Mouse (Mus musculus): ENCODE results near the gene Ick. TPM values are rescaled to one million over a fixed set of nuclear protein-coding genes. Genes with fewer than 3 reads are reported as not detected.
"Not testable (repeated sequence)": the region's sequence is repeated elsewhere in the genome, so short reads cannot be mapped to it uniquely, and the experiment has no call there.

Ick gene
- total RNA-seq, 2 experiments from 2014 or later, result 18.3 to 20.6 TPM

DNA sequence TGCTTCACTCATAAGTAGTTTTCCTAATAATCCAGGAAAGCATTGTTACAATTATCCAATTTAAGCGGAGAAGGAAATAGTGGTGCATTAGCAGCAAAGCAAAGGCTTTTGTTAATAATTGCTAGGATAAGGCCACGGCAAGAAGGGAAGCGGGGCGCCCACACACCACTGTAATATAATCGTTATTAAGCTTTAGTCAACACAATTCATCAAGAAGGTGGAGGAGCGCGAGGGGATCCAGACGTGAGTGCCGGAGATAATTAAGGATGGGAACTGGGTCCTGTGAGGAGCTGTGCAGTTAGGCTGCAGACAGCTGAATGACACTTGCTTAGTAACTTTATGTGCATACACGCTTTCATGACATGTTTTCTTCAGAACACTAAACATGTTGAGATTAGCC is 17.7 kb downstream of the Ick start:
- 0 out of 2 replicates have a peak overlapping the region, but pooled peaks have one; percentile 48 for H3K27ac ChIP-seq
- DNase-seq (ENCODE audit: low spot score in 2 of 2), result no peak
- H3K4me3 ChIP-seq, result no peak overlapping the region
- no peak for TF ChIP-seq CTCF (conservative IDR thresholded peaks at IDR 0.05)

- Histone ChIP-seq H3K4me3 (no peak overlapping the region), H3K27ac (no peak overlapping the region)
- TF ChIP-seq CTCF (conservative IDR thresholded peaks at IDR 0.05), result no peak
- DNase-seq (ENCODE audit: low spot score in 2 of 2), result no peak
Observed at GRCm38 (mm10) chr9:78135658-78136057, 26.7 kb downstream of the Ick start.

DNA sequence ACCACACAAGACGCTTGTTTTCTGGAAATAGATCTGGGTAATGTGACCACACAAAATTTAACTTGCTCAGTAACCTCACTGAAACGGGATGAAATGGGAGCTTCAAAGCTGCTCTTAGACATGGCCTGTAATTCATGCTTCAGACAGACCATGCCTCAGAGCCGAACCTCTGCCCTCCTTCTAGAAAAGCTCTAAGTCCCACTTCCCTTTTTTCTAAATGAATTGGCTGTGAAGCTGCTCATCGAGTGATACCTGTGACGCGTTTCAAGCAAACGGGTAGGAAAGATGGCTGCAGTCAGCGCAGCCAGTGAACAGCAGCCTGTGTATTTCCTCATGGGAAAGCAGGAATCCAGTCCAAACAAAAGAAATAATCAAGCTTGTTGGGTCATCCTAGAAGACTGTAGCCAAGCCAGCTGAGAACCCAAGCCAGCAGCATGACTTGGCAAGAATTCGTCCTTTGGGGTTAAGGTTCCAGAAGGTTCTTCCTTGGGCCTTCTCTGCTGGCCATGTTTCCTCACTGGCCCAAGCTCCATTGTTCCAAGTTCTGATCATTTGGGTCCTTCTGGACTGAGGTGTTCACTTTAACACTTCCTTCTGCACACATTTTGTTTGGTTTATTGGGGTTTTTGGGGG is 29.2 kb downstream of the Ick start:
- Histone ChIP-seq H3K4me3 (no peak overlapping the region), H3K27ac (no peak overlapping the region)
- DNase-seq (ENCODE audit: low spot score in 2 of 2), result no peak
- TF ChIP-seq CTCF (conservative IDR thresholded peaks at IDR 0.05), result no peak

DNA sequence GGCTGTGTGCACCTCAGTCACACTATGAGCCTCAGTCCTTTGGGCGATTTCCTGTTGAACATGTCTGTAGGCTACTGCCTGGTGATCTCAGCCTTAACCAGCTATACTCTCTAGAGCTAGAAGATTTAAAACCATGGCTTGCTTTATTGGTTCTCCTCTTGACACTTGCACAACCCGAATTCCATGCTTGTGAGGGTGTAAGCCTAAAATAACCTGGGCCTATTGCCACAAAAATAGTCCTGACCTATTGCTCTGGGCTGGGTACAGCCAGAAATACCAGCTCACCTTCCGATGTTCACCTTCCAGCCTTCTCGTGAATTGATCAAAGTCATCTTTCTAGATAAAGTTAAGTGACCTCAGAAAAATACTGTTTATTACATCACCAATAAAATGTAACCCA is 30.5 kb downstream of the Ick start:
- DNase-seq (ENCODE audit: low spot score in 2 of 2), result no peak
- TF ChIP-seq CTCF (conservative IDR thresholded peaks at IDR 0.05), result no peak
- H3K27ac ChIP-seq, result no peak overlapping the region
- no peak overlapping the region for H3K4me3 ChIP-seq

- DNase-seq (ENCODE audit: low spot score in 2 of 2), result peak in 1 of 2 experiments; percentile 42
- H3K27ac ChIP-seq, result peak overlapping the region; percentile 87
Observed at GRCm38 (mm10) chr9:78146099-78146498, 37.1 kb downstream of the Ick start.

GRCm38 (mm10) chr9:78146627-78147026 is 37.6 kb downstream of the Ick start:
- no peak for TF ChIP-seq CTCF (conservative IDR thresholded peaks at IDR 0.05)
- no peak for DNase-seq (ENCODE audit: low spot score in 2 of 2)
- H3K27ac ChIP-seq, result peak overlapping the region; percentile 87

More at GRCm38 (mm10) chr9:78146099-78146498, 37.1 kb downstream of the Ick start:
- no peak for TF ChIP-seq CTCF (conservative IDR thresholded peaks at IDR 0.05)
- H3K4me3 ChIP-seq, result no peak overlapping the region

DNA sequence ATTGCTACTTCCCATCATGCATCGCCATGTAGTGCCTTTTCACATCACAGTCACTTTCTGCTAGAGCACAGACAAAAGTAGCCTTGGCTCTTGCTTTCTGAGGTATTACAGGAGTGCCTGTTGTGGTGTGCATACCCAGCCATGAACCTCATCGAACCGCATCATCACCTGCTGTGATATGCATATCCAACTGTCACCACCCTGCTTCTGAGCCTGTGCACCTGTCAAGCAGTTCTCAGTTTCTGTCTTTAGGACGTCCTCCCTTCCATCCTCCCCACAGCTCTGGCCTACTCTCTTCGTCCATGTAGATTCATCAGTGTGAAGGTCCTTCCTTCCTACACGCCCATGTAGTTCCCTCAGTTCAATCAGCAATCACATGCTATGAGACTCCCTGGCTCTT is 39.2 kb downstream of the Ick start:
- no peak for DNase-seq (ENCODE audit: low spot score in 2 of 2)
- peak overlapping the region; percentile 87 for H3K27ac ChIP-seq
- TF ChIP-seq CTCF (conservative IDR thresholded peaks at IDR 0.05), result no peak

More at GRCm38 (mm10) chr9:78146627-78147026, 37.6 kb downstream of the Ick start:
- H3K4me3 ChIP-seq, result no peak overlapping the region

GRCm38 (mm10) chr9:78149770-78150169 is 40.8 kb downstream of the Ick start:
- not testable (repeated sequence) for DNase-seq (ENCODE audit: low spot score in 2 of 2); H3K4me3 ChIP-seq; H3K27ac ChIP-seq

More for the DNA sequence above, 39.2 kb downstream of the Ick start:
- no peak overlapping the region for H3K4me3 ChIP-seq

GRCm38 (mm10) chr9:78154211-78154977 is 45.4 kb downstream of the Ick start:
- H3K27ac ChIP-seq, result no peak overlapping the region
- no peak for DNase-seq (ENCODE audit: low spot score in 2 of 2)
- peak; percentile 55 for TF ChIP-seq CTCF (conservative IDR thresholded peaks at IDR 0.05)
- H3K4me3 ChIP-seq, result no peak overlapping the region

- TF ChIP-seq CTCF (conservative IDR thresholded peaks at IDR 0.05), result no peak
- no peak overlapping the region for H3K4me3 ChIP-seq
- no peak overlapping the region for H3K27ac ChIP-seq
- DNase-seq (ENCODE audit: low spot score in 2 of 2), result no peak
Observed at GRCm38 (mm10) chr9:78157221-78157620, 48.2 kb downstream of the Ick start.

- Histone ChIP-seq H3K27ac (no peak overlapping the region), H3K4me3 (no peak overlapping the region)
- no peak for TF ChIP-seq CTCF (conservative IDR thresholded peaks at IDR 0.05)
- no peak for DNase-seq (ENCODE audit: low spot score in 2 of 2)
Observed at GRCm38 (mm10) chr9:78163291-78163690, 54.3 kb downstream of the Ick start.

GRCm38 (mm10) chr9:78164741-78165140 is 55.7 kb downstream of the Ick start:
- H3K27ac ChIP-seq, result no peak overlapping the region
- H3K4me3 ChIP-seq, result no peak overlapping the region
- DNase-seq (ENCODE audit: low spot score in 2 of 2), result no peak
- no peak for TF ChIP-seq CTCF (conservative IDR thresholded peaks at IDR 0.05)

DNA sequence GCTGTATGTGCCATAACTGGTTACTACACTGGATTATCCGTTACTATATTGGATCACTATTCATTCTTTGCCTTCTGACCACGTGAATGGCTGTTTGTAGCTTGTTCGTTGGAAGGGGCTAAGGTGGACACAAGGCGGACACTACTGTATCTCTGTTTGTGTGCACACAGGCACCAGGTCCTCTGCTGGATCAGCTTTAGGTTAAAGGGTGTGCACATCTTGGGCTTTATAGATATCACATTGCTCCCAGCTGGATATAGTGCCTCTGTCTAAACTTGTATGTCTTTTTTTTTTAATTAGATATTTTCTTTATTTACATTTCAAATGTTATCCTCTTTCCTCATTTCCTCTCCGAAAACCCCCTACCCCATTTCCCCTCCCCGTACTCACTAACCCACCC is 56.5 kb downstream of the Ick start:
- Histone ChIP-seq H3K4me3 (no peak overlapping the region), H3K27ac (no peak overlapping the region)
- no peak for TF ChIP-seq CTCF (conservative IDR thresholded peaks at IDR 0.05)
- DNase-seq (ENCODE audit: low spot score in 2 of 2), result no peak

Measured in layer of hippocampus, adult 2 months (tissue).